Mouse (Mus musculus) left cerebral cortex, postnatal 10 days (tissue): ENCODE results near the gene Nxn. TPM values are rescaled to one million over a fixed set of nuclear protein-coding genes. Genes with fewer than 3 reads are reported as not detected.

Experiments
- DNase-seq, 2 experiments: peaks; one replicate each; pipeline ENCODE4 v3.0.0; 2021 to 2022; ENCODE audit warnings: low spot score in 2 of 2, mixed read lengths in 1 of 2; ENCODE audit errors: extremely low spot score in 1 of 2
- intact Hi-C: fragments of 180-260 bp; cut with DNase I; formaldehyde crosslinking; loops from one replicate; pipeline ENCODE4 v1.15.1; 2025
- total RNA-seq, 2 experiments: library from RNA; stranded (reverse); gene quantifications; 2 replicates each; pipeline ENCODE4 v1.2.3; 2021

The Nxn gene
- total RNA-seq, result 10 to 100 TPM in 1 of 2 experiments, 1 to 10 TPM in 1; 8.5 to 13.2 TPM

GRCm38 (mm10) chr11:76398798-76399586, at the start of gene Nxn:
Gene Nxn (minus strand): TSS chr11:76399140.
- peak; percentile 65 to 92 for DNase-seq
- intact Hi-C loops, result loop anchor here (2.0 to 10.0 kb wide), 3 partner anchors 127 to 614 kb away; no protein-coding TSS in a partner anchor

GRCm38 (mm10) chr11:76446251-76446650, 47.3 kb upstream of the Nxn start:
- peak in 1 of 2 experiments; percentile 55 for DNase-seq
- intact Hi-C loops, result no loop called here

- intact Hi-C loops, result no loop called here
- DNase-seq, result no peak
Measured at GRCm38 (mm10) chr11:76445459-76445858, 46.5 kb upstream of the Nxn start.

- intact Hi-C loops, result no loop called here
- DNase-seq, result peak in 1 of 2 experiments; percentile 65
Measured at GRCm38 (mm10) chr11:76439666-76440065, 40.7 kb upstream of the Nxn start.

- DNase-seq, result peak in 1 of 2 experiments; percentile 85
- intact Hi-C loops, result no loop called here
Measured at GRCm38 (mm10) chr11:76436864-76437437, 38.0 kb upstream of the Nxn start.

- DNase-seq, result no peak
Measured at GRCm38 (mm10) chr11:76436009-76436408, 37.1 kb upstream of the Nxn start.

GRCm38 (mm10) chr11:76429966-76430631, 31.2 kb upstream of the Nxn start:
- intact Hi-C loops, result no loop called here

More at GRCm38 (mm10) chr11:76436009-76436408, 37.1 kb upstream of the Nxn start:
- intact Hi-C loops, result no loop called here

GRCm38 (mm10) chr11:76429556-76429955, 30.6 kb upstream of the Nxn start:
- DNase-seq, result no peak
- intact Hi-C loops, result no loop called here

More at GRCm38 (mm10) chr11:76429966-76430631, 31.2 kb upstream of the Nxn start:
- no peak for DNase-seq

- DNase-seq, result peak in 1 of 2 experiments; percentile 55
- intact Hi-C loops, result no loop called here
Measured at GRCm38 (mm10) chr11:76429046-76429445, 30.1 kb upstream of the Nxn start.

GRCm38 (mm10) chr11:76427781-76428180, 28.8 kb upstream of the Nxn start:
- intact Hi-C loops, result no loop called here
- peak in 1 of 2 experiments; percentile 55 for DNase-seq

- DNase-seq, result no peak
- intact Hi-C loops, result no loop called here
Measured at GRCm38 (mm10) chr11:76425749-76426148, 26.8 kb upstream of the Nxn start.

- intact Hi-C loops, result no loop called here
- no peak for DNase-seq
Measured at GRCm38 (mm10) chr11:76420896-76421295, 22.0 kb upstream of the Nxn start.

- no peak for DNase-seq
- intact Hi-C loops, result loop anchor here (10.0 kb wide), 1 partner anchor 76 kb away; no protein-coding TSS in a partner anchor
Measured at GRCm38 (mm10) chr11:76419179-76419578, 20.2 kb upstream of the Nxn start.

GRCm38 (mm10) chr11:76418423-76418822, 19.5 kb upstream of the Nxn start:
- DNase-seq, result peak; percentile 62 to 67
- intact Hi-C loops, result loop anchor here (10.0 kb wide), 1 partner anchor 76 kb away; no protein-coding TSS in a partner anchor

GRCm38 (mm10) chr11:76415985-76416384, 17.0 kb upstream of the Nxn start:
- intact Hi-C loops, result loop anchor here (2.0 to 10.0 kb wide), 2 partner anchors 39 to 79 kb away; no protein-coding TSS in a partner anchor
- DNase-seq, result no peak

GRCm38 (mm10) chr11:76415001-76415400, 16.1 kb upstream of the Nxn start:
- intact Hi-C loops, result loop anchor here (10.0 kb wide), 1 partner anchor 80 kb away; no protein-coding TSS in a partner anchor
- no peak for DNase-seq

- intact Hi-C loops, result loop anchor here (10.0 kb wide), 1 partner anchor 82 kb away; no protein-coding TSS in a partner anchor
- peak in 1 of 2 experiments; percentile 80 for DNase-seq
Measured at GRCm38 (mm10) chr11:76413202-76413601, 14.3 kb upstream of the Nxn start.

- DNase-seq, result peak in 1 of 2 experiments; percentile 75
- intact Hi-C loops, result loop anchor here (10.0 kb wide), 1 partner anchor 84 kb away; no protein-coding TSS in a partner anchor
Measured at GRCm38 (mm10) chr11:76410826-76411225, 11.9 kb upstream of the Nxn start.
